Mouse (Mus musculus) thymus, adult 2 months (tissue): ENCODE measurements around the gene Zdhhc14.

ENCODE experiments used
- CTCF ChIP-seq: fragments of 200-500 bp; IDR thresholded peaks from 2 replicates; pipeline ENCODE4 v1.5.1; 2012; ENCODE audit warnings: mild to moderate bottlenecking, control low read depth, low read length, moderate library complexity, borderline replicate concordance; ENCODE audit not compliant: control insufficient read depth, poor library complexity, insufficient read depth; ENCODE audit errors: extremely low read depth
- POLR2A ChIP-seq: fragments of 200-500 bp; IDR thresholded peaks from 2 replicates; pipeline ENCODE4 v1.6.1; 2012; ENCODE audit warnings: mild to moderate bottlenecking, low read length, control low read depth, moderate library complexity; ENCODE audit not compliant: control insufficient read depth, poor library complexity, insufficient read depth; ENCODE audit errors: extremely low read depth

- TF ChIP-seq CTCF (no peak), POLR2A (no peak)
Measured at GRCm38 (mm10) chr17:5497695-5498094, 5.3 kb downstream of the Zdhhc14 start.
